ENCODE assay signal across 28 mouse cellular contexts in genomic region chr7:141911305-141911704, GRCm38 (mm10). TPM values are rescaled to one million over a fixed set of nuclear protein-coding genes. Genes with fewer than 3 reads are reported as not detected.
DNase-seq lines count a peak whose midpoint lies in the region; ATAC-seq lines count a peak whose summit lies in the region.
"Had no signal": no experiment of that assay in that cellular context is flagged by ENCODE, and none has a peak within 500 bp of the region (broad histone marks: within the 10 kb centered on the region; RNA-seq: fewer than 3 reads in every experiment).

No protein-coding gene starts in this region.

- WGBS in forebrain, embryonic 14.5 days = 72% methylated on average over 3 of the region's 3 CpGs

- H3K9ac ChIP-seq in forebrain, embryonic 14.5 days (ENCODE audit: low read length) = no peak overlapping the region
- H3K9ac ChIP-seq: embryonic facial prominence, embryonic 15.5 days; liver, embryonic 12.5 days; liver, postnatal 0 days; neural tube, embryonic 13.5 days had no signal

- DNase-seq in A20 (ENCODE audit: low read depth, low spot score) = peak; percentile 21
- DNase-seq in R1 (ENCODE audit: low read depth, low spot score) = peak; percentile 15
- DNase-seq in gonadal fat pad, adult 2 months (ENCODE audit: low read depth) = peak; percentile 30
- DNase-seq in forebrain, embryonic 14.5 days (ENCODE audit: low spot score) = no peak
- no peak for DNase-seq in spleen, postnatal 14 days (ENCODE audit: low spot score in 2 of 2)
- DNase-seq in left cerebral cortex, adult 11 months (ENCODE audit: low spot score) = no peak
- DNase-seq in left cerebral cortex, postnatal 14 days (ENCODE audit: low spot score in 2 of 2) = no peak
- DNase-seq: adrenal gland, postnatal 10 days; cerebellum, adult 11-12 months; cerebellum, adult 9-11 months; heart, postnatal 14 days; kidney, adult 9 months; kidney, postnatal 10 days; left cerebral cortex, postnatal 4 days; liver, postnatal 0 days; lung, postnatal 4 days; retina, postnatal 1 day; right cerebral cortex, postnatal 14 days; thymus, postnatal 4 days had no signal

- no peaks in the 10 kb centered on the region for H3K9me3 ChIP-seq in forebrain, embryonic 14.5 days (replicated peaks; ENCODE audit: control insufficient read depth, low read length)
- H3K9me3 ChIP-seq: embryonic facial prominence, embryonic 15.5 days; liver, embryonic 12.5 days; midbrain, embryonic 10.5 days; neural tube, embryonic 13.5 days had no signal

- H3K27me3 ChIP-seq in forebrain, embryonic 14.5 days (replicated peaks; ENCODE audit: control insufficient read depth, insufficient read depth, low read length) = peaks cover under 1% of the 10 kb centered on the region; the same call in 1 of the 2 replicates

- H3K27ac ChIP-seq in forebrain, embryonic 14.5 days (ENCODE audit: low read depth, low read length) = no peak overlapping the region
- H3K27ac ChIP-seq: embryonic facial prominence, embryonic 15.5 days; left cerebral cortex, adult 2 months; liver, embryonic 12.5 days; midbrain, embryonic 10.5 days; neural tube, embryonic 13.5 days had no signal

- intact Hi-C loops in left cerebral cortex, postnatal 14 days (cut with DNase I) = no loop called here

- no peak overlapping the region for H3K4me3 ChIP-seq in forebrain, embryonic 14.5 days (ENCODE audit: low read depth, low read length)
- H3K4me3 ChIP-seq: embryonic facial prominence, embryonic 15.5 days; left cerebral cortex, adult 2 months; liver, embryonic 12.5 days; midbrain, embryonic 10.5 days; neural tube, embryonic 13.5 days had no signal

- ATAC-seq in megakaryocyte progenitor cell, adult 5-6 weeks (replicated peaks; ENCODE audit: poor library complexity) = peak; percentile 93
- ATAC-seq in forebrain, embryonic 14.5 days = no peak
- ATAC-seq: CD4-positive, CD25-positive, alpha-beta regulatory T cell, adult 4 months; forebrain, embryonic 16.5 days; intestine, postnatal 0 days; liver, embryonic 12.5 days; liver, postnatal 0 days had no signal

- no peak overlapping the region for H3K4me2 ChIP-seq in forebrain, embryonic 14.5 days (ENCODE audit: low read length)
- H3K4me2 ChIP-seq: embryonic facial prominence, embryonic 15.5 days; liver, embryonic 12.5 days; neural tube, embryonic 13.5 days had no signal

- H3K36me3 ChIP-seq in forebrain, embryonic 14.5 days (ENCODE audit: control insufficient read depth, insufficient read depth, low read length) = no peaks in the 10 kb centered on the region
- H3K36me3 ChIP-seq: embryonic facial prominence, embryonic 15.5 days; liver, embryonic 12.5 days; midbrain, embryonic 10.5 days; neural tube, embryonic 13.5 days had no signal

- no peaks in the 10 kb centered on the region for H3K4me1 ChIP-seq in forebrain, embryonic 14.5 days (ENCODE audit: control insufficient read depth, insufficient read depth, low read length)
- H3K4me1 ChIP-seq: liver, embryonic 12.5 days had no signal

RNA-seq across cellular contexts. Expression of gene Tollip, which starts 7.0 kb away (rescaled TPM):
- 103 and 105 TPM in 2 replicates for polyA plus RNA-seq in gonadal fat pad, adult 2 months (2012; rRNA removed)
- total RNA-seq in megakaryocyte progenitor cell, adult 5-6 weeks (2015) = 26.9 and 27.8 TPM in 2 replicates
- 26.6 and 30.6 TPM in 2 replicates for total RNA-seq in megakaryocyte progenitor cell, adult 5-6 weeks (2017)
- polyA plus RNA-seq in forebrain, embryonic 14.5 days (2014; fragmentation: Nextera tagmentation; extraction: Ambion mirVana) = 74.0 and 87.3 TPM in 2 replicates
- 100 to 1,000 TPM; 142 to 160 TPM for total RNA-seq in left cerebral cortex, postnatal 14 days (2021)

RNA-seq across cellular contexts. Expression of gene Brsk2, which starts 38.2 kb away (rescaled TPM):
- polyA plus RNA-seq in gonadal fat pad, adult 2 months (2012; rRNA removed) = 0.09 and 0.33 TPM in 2 replicates
- total RNA-seq in megakaryocyte progenitor cell, adult 5-6 weeks (2015) = not detected in 2 replicates
- total RNA-seq in megakaryocyte progenitor cell, adult 5-6 weeks (2017) = 0.12 TPM in 1 of 2 replicates, not detected in the other
- 20.8 and 21.7 TPM in 2 replicates for polyA plus RNA-seq in forebrain, embryonic 14.5 days (2014; fragmentation: Nextera tagmentation; extraction: Ambion mirVana)
- total RNA-seq in left cerebral cortex, postnatal 14 days (2021) = 100 to 1,000 TPM; 200 to 202 TPM

Comparison
In these comparisons a context has a peak if more than half of its experiments do, and no peak if none do; other contexts are left out.
1. DNase-seq: peak in A20 (single experiment), R1 (single experiment) and gonadal fat pad, adult 2 months (single experiment); none in forebrain, embryonic 14.5 days (single experiment), spleen, postnatal 14 days (0 of 2), left cerebral cortex, adult 11 months (single experiment) and left cerebral cortex, postnatal 14 days (0 of 2).
2. RNA of gene Tollip, which starts 7.0 kb away (total RNA-seq): 142 to 160 TPM in left cerebral cortex, postnatal 14 days; 26.6 to 30.6 TPM in megakaryocyte progenitor cell, adult 5-6 weeks; every median in the first group is over 4 times any median in the second.
3. RNA of gene Brsk2, which starts 38.2 kb away (total RNA-seq): 200 to 202 TPM in left cerebral cortex, postnatal 14 days; 0.12 TPM in megakaryocyte progenitor cell, adult 5-6 weeks; every median in the first group is over 100 times any median in the second.